Mouse (Mus musculus): ENCODE results near the gene Selenom.

- TF ChIP-seq CTCF (IDR thresholded peaks at IDR 0.05; ENCODE audit: control insufficient read depth, insufficient read depth, insufficient replicate concordance, low read depth, low read length), result no peak
- no peak for TF ChIP-seq POLR2A (IDR thresholded peaks at IDR 0.05; ENCODE audit: control insufficient read depth, low read depth, low read length)
These were observed 43.0 kb upstream of the Selenom start for GRCm38 (mm10) chr11:3471448-3471850.

Data from testis, adult 2 months (tissue).